Mouse (Mus musculus) stomach, postnatal 0 days (tissue): ENCODE results near the gene Setdb1. TPM values are rescaled to one million over a fixed set of nuclear protein-coding genes. Genes with fewer than 3 reads are reported as not detected.

Source experiments
- ATAC-seq: fragments of 200-750 bp; cut with Nextera tagmentation; 2 replicates; pipeline ENCODE4 v1.8.0; 2017; ENCODE audit not compliant: low FRiP score, low TSS enrichment
- DNase-seq: peaks from one replicate; pipeline ENCODE4 v3.0.0-alpha.2; 2016; ENCODE audit warnings: low spot score
- H3K27ac ChIP-seq: fragments of 300-500 bp; sonication (generic); replicated peaks from 2 replicates; pipeline ENCODE4 v1.5.1; 2014; ENCODE audit warnings: mild to moderate bottlenecking, control low read depth
- H3K27me3 ChIP-seq: fragments of 300-500 bp; sonication (generic); 2 replicates; pipeline ENCODE4 v1.6.1; 2014; ENCODE audit warnings: low read length; ENCODE audit not compliant: control insufficient read depth, insufficient read depth
- H3K36me3 ChIP-seq: fragments of 300-500 bp; sonication (generic); 2 replicates; pipeline ENCODE4 v1.6.1; 2014; ENCODE audit warnings: low read length, mixed read lengths; ENCODE audit not compliant: control insufficient read depth, insufficient read depth
- H3K4me1 ChIP-seq: fragments of 300-500 bp; sonication (generic); replicated peaks from 2 replicates; pipeline ENCODE4 v1.6.1; 2014; ENCODE audit warnings: antibody characterized with exemption; ENCODE audit not compliant: control insufficient read depth, insufficient read depth
- H3K4me2 ChIP-seq: fragments of 300-500 bp; sonication (generic); replicated peaks from 2 replicates; pipeline ENCODE4 v1.6.1; 2014; ENCODE audit warnings: low read depth, mild to moderate bottlenecking, control low read depth, moderate library complexity
- H3K4me3 ChIP-seq: fragments of 300-500 bp; sonication (generic); 2 replicates; pipeline ENCODE4 v1.5.1; 2014; ENCODE audit warnings: low read depth, low read length, control low read depth
- H3K9ac ChIP-seq: fragments of 300-500 bp; sonication (generic); 2 replicates; pipeline ENCODE4 v1.6.1; 2014; ENCODE audit warnings: mild to moderate bottlenecking, low read length, control low read depth, mixed read lengths
- H3K9me3 ChIP-seq: fragments of 300-500 bp; sonication (generic); 2 replicates; pipeline ENCODE4 v1.6.1; 2016; ENCODE audit warnings: low read length; ENCODE audit not compliant: control insufficient read depth
- CTCF ChIP-seq: IDR thresholded peaks from 2 replicates; pipeline ENCODE4 v1.5.1; 2016; ENCODE audit warnings: antibody characterized with exemption, low read depth, mild to moderate bottlenecking, moderate library complexity
- EP300 ChIP-seq: optimal IDR thresholded peaks from 2 replicates; pipeline ENCODE3; 2016; ENCODE audit warnings: antibody characterized with exemption
- WGBS: fragments of 180-500 bp; shearing (Covaris S2); extraction: QIAGEN DNeasy Blood & Tissue Kit; methylation state at CpG from one replicate; pipeline ENCODE4 v1.1.7; 2014; 5-methylcytosine and 5-hydroxymethylcytosine counted together
- polyA plus RNA-seq: library from polyadenylated mRNA; unstranded; fragments of >200 nt; fragmentation: Nextera tagmentation; extraction: Ambion mirVana; gene quantifications from 2 replicates; pipeline ENCODE4 v1.2.1, GENCODE M21; 2015

Setdb1 gene
- polyA plus RNA-seq, 1 experiment from 2014 or later, result 8.6 TPM

DNA sequence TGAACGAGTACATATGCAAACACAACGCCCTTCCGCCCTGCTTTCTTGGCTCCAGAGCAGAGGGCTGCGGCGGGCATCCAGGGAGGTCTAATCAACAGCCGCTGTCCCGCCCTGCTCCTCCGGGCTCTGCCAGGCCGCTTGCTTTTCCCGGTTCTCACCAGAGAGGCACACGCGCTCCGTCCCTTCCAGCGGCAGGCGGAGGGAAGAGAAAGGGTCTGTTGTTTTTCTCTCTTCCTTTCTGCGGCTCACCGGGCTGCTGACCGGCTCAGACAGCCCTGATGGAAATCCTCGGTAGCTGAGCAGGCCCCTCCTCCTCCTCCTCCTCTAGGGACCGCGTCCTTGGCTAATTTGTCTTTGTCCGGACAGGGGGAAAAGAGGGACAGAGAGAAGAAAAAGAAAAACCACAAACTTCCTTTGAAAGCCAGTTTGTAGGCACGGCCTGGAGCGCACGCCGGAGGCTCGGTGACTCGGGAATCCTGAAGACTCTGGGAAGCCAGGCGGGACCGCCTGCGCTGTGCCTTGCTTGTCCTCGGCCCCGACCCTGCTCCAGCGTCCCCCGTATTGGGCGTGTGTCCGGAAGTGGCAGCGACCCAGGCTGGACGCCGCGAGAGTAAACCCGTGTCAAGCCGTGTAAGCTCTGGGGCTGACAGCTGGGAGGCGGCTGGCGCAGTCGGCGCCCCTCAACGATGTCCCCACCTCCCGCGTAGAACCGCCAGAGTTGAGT, 74.0 kb downstream of the Setdb1 start:
- ATAC-seq, result peak; percentile 82

GRCm38 (mm10) chr3:95282381-95282864, 74.6 kb downstream of the Setdb1 start:
- H3K9ac ChIP-seq, result peak overlapping the region; percentile 92
- H3K4me3 ChIP-seq, result peak overlapping the region; percentile 73
- TF ChIP-seq EP300 (no peak), CTCF (no peak)
- peak overlapping the region; percentile 98 for H3K27ac ChIP-seq
- H3K36me3 ChIP-seq, result no peaks in the 10 kb centered on the region; the same call in 1 of the 2 replicates
- H3K9me3 ChIP-seq, result no peaks in the 10 kb centered on the region
- peaks cover 2% of the 10 kb centered on the region; the same call in 1 of the 2 replicates for H3K4me1 ChIP-seq
- DNase-seq (peak; percentile 55), ATAC-seq (peak; percentile 44)
- peak overlapping the region; percentile 80 for H3K4me2 ChIP-seq
- WGBS, result 2% methylated on average over 11 of the region's 11 CpGs
- no peaks in the 10 kb centered on the region for H3K27me3 ChIP-seq

More for the DNA sequence above, 74.0 kb downstream of the Setdb1 start:
- peak overlapping the region; percentile 98 for H3K27ac ChIP-seq
- DNase-seq, result peak; percentile 93
- no peaks in the 10 kb centered on the region for H3K4me1 ChIP-seq
- WGBS, result under 1% methylated on average over 50 of the region's 51 CpGs
- TF ChIP-seq CTCF, result peak; percentile 57
- TF ChIP-seq EP300, result no peak
- no peaks in the 10 kb centered on the region for H3K9me3 ChIP-seq
- peak overlapping the region; percentile 80 for H3K4me2 ChIP-seq
- peak overlapping the region; percentile 92 for H3K9ac ChIP-seq
- H3K4me3 ChIP-seq, result peak overlapping the region; percentile 73
- no peaks in the 10 kb centered on the region for H3K27me3 ChIP-seq
- peaks cover 5% of the 10 kb centered on the region for H3K36me3 ChIP-seq

DNA sequence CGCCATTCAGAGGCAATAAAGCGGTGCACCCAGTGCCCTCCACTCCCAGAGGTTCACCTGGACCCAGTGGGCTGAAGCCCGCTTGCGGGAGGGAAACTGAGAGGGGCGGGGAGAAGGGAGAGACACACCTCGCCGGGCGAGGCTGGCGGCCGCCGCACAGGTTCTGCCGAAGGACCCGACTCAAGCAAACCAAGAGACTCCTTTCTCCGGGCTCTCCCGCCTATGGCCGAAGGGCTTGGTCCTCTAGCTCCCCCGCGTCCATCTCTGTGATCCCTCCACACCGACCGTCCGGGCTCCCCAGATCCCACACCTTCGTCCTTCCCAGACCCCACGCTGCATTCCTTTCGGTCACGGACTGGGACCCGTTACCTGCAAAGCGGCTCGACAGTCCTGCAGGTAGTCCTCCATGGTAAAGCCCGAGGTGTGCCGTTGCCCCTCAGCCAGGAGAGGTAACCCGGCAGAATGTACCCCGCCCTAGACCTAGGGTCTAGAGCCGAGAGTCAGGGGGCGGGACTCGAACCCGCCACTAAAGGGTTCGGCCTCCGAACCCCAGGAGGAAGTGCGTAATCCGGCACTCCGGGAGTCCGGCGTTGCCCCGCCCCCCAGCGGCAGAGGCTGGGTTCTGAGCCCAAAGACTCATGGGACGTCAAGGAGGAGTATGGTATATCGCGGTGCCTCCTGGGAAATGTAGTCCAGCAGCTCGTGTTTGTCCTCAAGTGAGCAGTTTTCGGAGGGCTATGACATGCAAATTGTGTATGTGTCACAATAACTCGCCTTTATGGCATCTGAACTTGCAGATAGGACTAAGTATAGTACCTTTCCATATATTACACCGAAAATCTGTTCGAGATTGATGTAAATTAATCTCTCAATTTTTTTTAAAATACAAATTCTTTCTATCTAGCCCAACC, 75.5 kb downstream of the Setdb1 start, which contains the start of the genes Mindy1 and Prune1:
Gene Mindy1 (plus strand): TSS at position 130 of the 911 bp plus-strand sequence.
Gene Prune1 (minus strand): TSS at position 861 of the 911 bp plus-strand sequence.
- peak within 1 kb of the TSS; percentile 73 for H3K4me3 ChIP-seq
- H3K36me3 ChIP-seq, result no peaks in the 10 kb centered on the region
- TF ChIP-seq CTCF (peak; percentile 67), EP300 (peak; percentile 51)
- peak within 1 kb of the TSS; percentile 80 for H3K4me2 ChIP-seq
- peak; percentile 87 for ATAC-seq
- peak within 1 kb of the TSS; percentile 98 for H3K27ac ChIP-seq
- H3K9ac ChIP-seq, result peak within 1 kb of the TSS; percentile 92
- WGBS, result under 1% methylated on average over 52 of the region's 53 CpGs
- DNase-seq, result peak; percentile 98
- H3K27me3 ChIP-seq, result no peaks in the 10 kb centered on the region
- peaks cover 6% of the 10 kb centered on the region; the same call in 1 of the 2 replicates for H3K4me1 ChIP-seq
- no peaks in the 10 kb centered on the region for H3K9me3 ChIP-seq

DNA sequence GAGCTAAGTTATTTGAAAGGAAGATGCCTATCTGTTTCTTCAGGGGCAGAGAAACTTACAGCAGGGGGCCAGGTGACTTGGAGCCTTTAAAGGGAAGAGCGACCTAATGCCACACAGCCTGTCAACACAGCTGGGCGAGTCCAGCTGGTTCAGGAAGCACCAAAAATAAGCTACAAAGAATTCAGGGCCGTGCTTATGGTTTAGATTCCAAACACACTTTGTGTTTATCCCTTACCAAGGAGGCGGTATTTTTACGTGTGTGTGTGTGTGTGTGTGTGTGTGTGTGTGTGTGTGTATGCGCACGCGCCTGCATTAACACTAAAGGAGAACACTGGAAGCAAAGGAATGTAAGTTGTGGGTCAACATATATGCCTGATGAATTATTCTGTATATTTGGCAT, 76.3 kb downstream of the Setdb1 start:
- DNase-seq (peak; percentile 55), ATAC-seq (no peak)
- H3K9me3 ChIP-seq, result no peaks in the 10 kb centered on the region
- WGBS, result 7% methylated on average over 8 of the region's 8 CpGs
- H3K4me1 ChIP-seq, result peaks cover 6% of the 10 kb centered on the region; the same call in 1 of the 2 replicates
- H3K4me2 ChIP-seq, result peak overlapping the region; percentile 80
- TF ChIP-seq EP300 (no peak), CTCF (no peak)
- peak overlapping the region; percentile 98 for H3K27ac ChIP-seq
- no peaks in the 10 kb centered on the region for H3K36me3 ChIP-seq
- H3K4me3 ChIP-seq, result peak overlapping the region; percentile 73
- H3K27me3 ChIP-seq, result no peaks in the 10 kb centered on the region
- peak overlapping the region; percentile 91 for H3K9ac ChIP-seq

DNA sequence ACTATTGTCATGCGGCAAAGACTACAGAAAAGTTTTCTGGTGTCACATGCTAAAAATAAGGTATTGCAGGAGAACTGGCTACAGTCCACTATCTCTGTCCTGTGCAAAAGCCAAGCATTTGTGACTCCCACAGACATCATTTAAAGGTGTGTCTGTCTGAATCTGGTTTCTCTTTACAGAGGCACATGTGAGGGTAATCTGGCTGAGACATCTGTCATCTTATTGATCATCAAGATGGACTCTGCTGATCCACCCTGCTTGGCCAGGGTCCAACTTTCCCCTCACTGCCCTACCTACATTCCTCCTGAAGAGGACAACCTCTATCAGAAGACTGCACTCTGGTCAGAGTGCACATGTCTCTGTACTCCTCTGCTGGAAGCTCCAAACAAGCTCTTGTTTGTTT, 79.9 kb downstream of the Setdb1 start:
- ATAC-seq (no peak), DNase-seq (no peak)
- H3K27me3 ChIP-seq, result no peaks in the 10 kb centered on the region
- no peaks in the 10 kb centered on the region for H3K9me3 ChIP-seq
- 82% methylated on average over 1 of the region's 1 CpGs for WGBS
- H3K4me2 ChIP-seq, result no peak overlapping the region
- no peaks in the 10 kb centered on the region for H3K36me3 ChIP-seq
- no peak overlapping the region for H3K4me3 ChIP-seq
- H3K27ac ChIP-seq, result peak overlapping the region; percentile 5; the same call in 1 of the 2 replicates
- TF ChIP-seq CTCF, result no peak
- TF ChIP-seq EP300, result no peak
- H3K4me1 ChIP-seq, result peaks cover 6% of the 10 kb centered on the region; the same call in 1 of the 2 replicates
- no peak overlapping the region for H3K9ac ChIP-seq
